Mouse (Mus musculus): ENCODE results near the gene Sugp2.

- TF ChIP-seq POLR2A (IDR thresholded peaks at IDR 0.05; ENCODE audit: low read depth, low read length) (no peak), CTCF (IDR thresholded peaks at IDR 0.05; ENCODE audit: extremely low read depth, insufficient read depth, insufficient read length, insufficient replicate concordance) (no peak)
These were observed 3.2 kb upstream of the Sugp2 start for GRCm38 (mm10) chr8:70230837-70231236.

Measured in spleen, adult 2 months (tissue).